Mouse (Mus musculus) hindbrain, embryonic 14.5 days (tissue): ENCODE results near the gene Abcc9. TPM values are rescaled to one million over a fixed set of nuclear protein-coding genes. Genes with fewer than 3 reads are reported as not detected.
A peak's percentile ranks its signal among the peaks of the same experiment; 100 is the strongest.

Source experiments
- ATAC-seq: fragments of 200-750 bp; cut with Nextera tagmentation; 2 replicates; pipeline ENCODE4 v1.8.0; 2017; ENCODE audit warnings: moderate number of reproducible peaks, mild to moderate bottlenecking, moderate TSS enrichment, moderate library complexity; ENCODE audit not compliant: low FRiP score
- DNase-seq: peaks from one replicate; pipeline ENCODE4 v3.0.0-alpha.2; 2015; ENCODE audit warnings: low spot score
- H3K27ac ChIP-seq: fragments of 300-500 bp; sonication (generic); 2 replicates; pipeline ENCODE4 v1.5.1; 2014; ENCODE audit warnings: mild to moderate bottlenecking, moderate library complexity
- H3K27me3 ChIP-seq: fragments of 300-500 bp; sonication (generic); 2 replicates; pipeline ENCODE4 v1.6.1; 2014; ENCODE audit warnings: mild to moderate bottlenecking, low read length, mixed read lengths; ENCODE audit not compliant: control insufficient read depth, insufficient read depth
- H3K36me3 ChIP-seq: fragments of 300-500 bp; sonication (generic); replicated peaks from 2 replicates; pipeline ENCODE4 v1.6.1; 2014; ENCODE audit not compliant: control insufficient read depth, insufficient read depth
- H3K4me1 ChIP-seq: fragments of 300-500 bp; sonication (generic); replicated peaks from 2 replicates; pipeline ENCODE4 v1.6.1; 2014; ENCODE audit warnings: antibody characterized with exemption, low read length, mixed read lengths; ENCODE audit not compliant: control insufficient read depth, insufficient read depth
- H3K4me2 ChIP-seq: fragments of 300-500 bp; sonication (generic); replicated peaks from 2 replicates; pipeline ENCODE4 v1.6.1; 2014; ENCODE audit warnings: mild to moderate bottlenecking, moderate library complexity
- H3K4me3 ChIP-seq: fragments of 300-500 bp; sonication (generic); replicated peaks from 2 replicates; pipeline ENCODE4 v1.5.1; 2014; ENCODE audit warnings: mild to moderate bottlenecking, low read length
- H3K9ac ChIP-seq: fragments of 300-500 bp; sonication (generic); 2 replicates; pipeline ENCODE4 v1.6.1; 2014
- H3K9me3 ChIP-seq: fragments of 300-500 bp; sonication (generic); 2 replicates; pipeline ENCODE4 v1.6.1; 2016; ENCODE audit warnings: low read length; ENCODE audit not compliant: control insufficient read depth
- WGBS: fragments of 180-500 bp; shearing (Covaris S2); extraction: QIAGEN DNeasy Blood & Tissue Kit; methylation state at CpG from one replicate; pipeline ENCODE4 v1.1.7; 2014; 5-methylcytosine and 5-hydroxymethylcytosine counted together
- polyA plus RNA-seq: library from polyadenylated mRNA; unstranded; fragments of >200 nt; fragmentation: Nextera tagmentation; extraction: Ambion mirVana; gene quantifications from 2 replicates; pipeline ENCODE4 v1.2.1, GENCODE M21; 2014

Abcc9 gene
- polyA plus RNA-seq, 1 experiment from 2014 or later = 4.9 TPM

DNA sequence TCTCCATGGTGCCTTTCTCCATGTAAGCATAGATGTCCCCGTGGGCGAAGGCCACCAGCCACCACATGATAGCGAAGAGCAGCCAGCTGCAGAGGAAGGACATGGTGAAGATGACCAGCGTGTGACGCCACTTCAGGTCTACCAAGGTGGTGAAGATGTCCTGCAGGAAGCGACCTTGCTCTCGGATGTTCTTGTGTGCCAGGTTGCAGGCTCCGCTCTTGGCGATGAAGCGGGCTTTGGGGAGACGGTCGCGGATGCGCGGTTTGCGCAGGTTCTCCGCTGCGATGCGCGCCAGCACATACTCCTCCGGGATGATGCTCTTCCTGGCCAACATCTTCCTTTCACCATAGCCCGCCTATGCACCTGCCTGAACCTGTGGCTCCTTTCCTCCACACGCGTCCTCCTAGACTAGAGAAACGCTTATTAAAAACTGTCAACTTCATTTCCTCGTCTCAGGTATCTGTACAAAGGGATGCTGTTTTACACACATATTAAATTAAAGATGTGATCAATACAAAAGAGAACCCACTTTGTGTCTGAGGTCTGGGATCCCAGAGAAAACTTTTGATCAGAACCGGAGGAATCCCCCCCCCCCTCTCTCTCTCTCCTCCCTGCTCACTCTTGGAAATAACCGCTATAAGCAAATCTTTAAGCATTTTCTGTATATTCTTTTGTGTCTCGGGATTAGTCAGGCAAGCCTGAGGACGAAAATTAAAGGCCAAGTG, 131.9 kb downstream of the Abcc9 start:
- H3K9ac ChIP-seq = no peak overlapping the region; the same call in 1 of the 2 replicates
- H3K36me3 ChIP-seq = no peaks in the 10 kb centered on the region
- peaks cover 20% of the 10 kb centered on the region for H3K4me1 ChIP-seq
- DNase-seq = peak; percentile 33
- H3K4me2 ChIP-seq = peak overlapping the region; percentile 97
- no peak overlapping the region for H3K27ac ChIP-seq
- no peaks in the 10 kb centered on the region for H3K9me3 ChIP-seq
- ATAC-seq = no peak
- H3K27me3 ChIP-seq = peaks cover 64% of the 10 kb centered on the region
- peak overlapping the region; percentile 44 for H3K4me3 ChIP-seq
- 6% methylated on average over 30 of the region's 30 CpGs for WGBS

- no peak overlapping the region for H3K9ac ChIP-seq
- no peaks in the 10 kb centered on the region for H3K9me3 ChIP-seq
- H3K27me3 ChIP-seq = peaks cover 64% of the 10 kb centered on the region
- DNase-seq = no peak
- no peak overlapping the region for H3K4me3 ChIP-seq
- 38% methylated on average over 7 of the region's 7 CpGs for WGBS
- peaks cover 20% of the 10 kb centered on the region for H3K4me1 ChIP-seq
- 0 out of 2 replicates have a peak overlapping the region, but pooled peaks have one; percentile 4 for H3K4me2 ChIP-seq
- no peak for ATAC-seq
- H3K27ac ChIP-seq = no peak overlapping the region
- H3K36me3 ChIP-seq = no peaks in the 10 kb centered on the region
Measured at GRCm38 (mm10) chr6:142568713-142569357, 133.3 kb downstream of the Abcc9 start.

DNA sequence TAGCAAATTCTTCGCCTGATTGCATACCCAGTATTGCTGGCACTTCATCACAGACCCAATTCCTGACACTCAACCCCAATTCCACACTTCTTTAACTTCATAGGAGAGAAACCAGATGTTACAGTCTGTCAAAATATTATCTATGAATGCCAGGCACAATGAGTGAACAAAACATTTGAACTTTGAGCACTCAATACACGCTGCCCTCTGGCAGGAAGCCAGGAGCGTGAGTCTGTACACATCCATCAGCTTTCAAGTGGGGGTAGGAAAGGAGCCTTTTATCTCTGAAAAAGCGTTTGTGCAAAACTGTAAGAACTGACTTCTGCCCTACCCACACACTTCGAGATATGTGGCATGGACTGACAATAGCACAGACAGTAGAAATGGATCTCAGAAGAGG, 134.7 kb downstream of the Abcc9 start:
- no peaks in the 10 kb centered on the region for H3K36me3 ChIP-seq
- H3K9me3 ChIP-seq = no peaks in the 10 kb centered on the region
- no peak overlapping the region for H3K9ac ChIP-seq
- no peak overlapping the region for H3K4me2 ChIP-seq
- no peak for DNase-seq
- peaks cover 20% of the 10 kb centered on the region for H3K4me1 ChIP-seq
- H3K4me3 ChIP-seq = no peak overlapping the region
- H3K27me3 ChIP-seq = peaks cover 57% of the 10 kb centered on the region
- 42% methylated on average over 5 of the region's 5 CpGs for WGBS
- H3K27ac ChIP-seq = no peak overlapping the region
- no peak for ATAC-seq

DNA sequence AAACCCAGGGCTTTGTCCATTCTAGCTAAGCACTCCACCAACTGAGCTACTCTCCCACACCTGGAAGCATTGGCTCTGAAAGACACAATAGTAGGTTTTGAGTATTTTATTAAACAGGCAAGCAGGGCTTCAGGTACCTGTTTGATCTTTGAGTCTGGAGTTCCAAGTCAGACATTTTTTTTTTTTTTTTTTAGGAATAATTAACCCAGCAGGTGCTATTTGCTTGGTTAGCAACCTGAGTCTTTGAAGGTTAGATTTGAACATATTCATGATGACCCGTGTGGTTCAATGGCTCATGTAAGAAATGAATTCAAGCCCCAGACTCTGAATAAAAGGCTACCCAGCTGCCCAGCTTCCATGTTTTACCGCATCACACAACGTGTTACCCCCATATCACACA, 137.4 kb downstream of the Abcc9 start:
- Histone ChIP-seq H3K27me3 (peaks cover 30% of the 10 kb centered on the region), H3K36me3 (no peaks in the 10 kb centered on the region), H3K9ac (no peak overlapping the region), H3K4me1 (no peaks in the 10 kb centered on the region), H3K4me2 (no peak overlapping the region), H3K4me3 (no peak overlapping the region), H3K27ac (no peak overlapping the region), H3K9me3 (no peaks in the 10 kb centered on the region)
- no peak for DNase-seq
- WGBS = 94% methylated on average over 3 of the region's 3 CpGs
- ATAC-seq = no peak

DNA sequence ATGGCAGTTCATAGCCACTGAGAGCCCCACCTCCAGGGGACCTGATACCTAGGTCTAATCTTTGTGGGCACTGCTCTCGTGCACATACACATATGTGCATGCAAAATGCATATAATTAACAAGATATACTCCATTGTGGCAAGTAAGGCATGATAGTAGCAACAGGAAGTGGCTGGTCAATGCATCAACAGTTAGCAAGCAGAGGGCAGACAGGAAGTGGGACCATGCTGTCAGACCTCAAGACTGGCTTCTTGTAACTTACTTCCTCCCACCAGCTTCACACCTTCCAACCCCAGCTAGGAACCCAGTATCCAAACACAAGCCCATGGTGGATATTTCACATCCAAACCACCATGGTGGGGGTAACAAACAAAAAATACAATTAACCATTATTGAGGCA, 141.0 kb downstream of the Abcc9 start:
- whole genome bisulfite sequencing = 78% methylated on average over 1 of the region's 1 CpGs
- no peak for ATAC-seq
- Histone ChIP-seq H3K9ac (no peak overlapping the region), H3K36me3 (no peaks in the 10 kb centered on the region), H3K27ac (no peak overlapping the region), H3K4me1 (no peaks in the 10 kb centered on the region), H3K4me3 (no peak overlapping the region), H3K9me3 (no peaks in the 10 kb centered on the region), H3K27me3 (peaks cover 6% of the 10 kb centered on the region; the same call in 1 of the 2 replicates), H3K4me2 (no peak overlapping the region)
- DNase-seq = no peak

DNA sequence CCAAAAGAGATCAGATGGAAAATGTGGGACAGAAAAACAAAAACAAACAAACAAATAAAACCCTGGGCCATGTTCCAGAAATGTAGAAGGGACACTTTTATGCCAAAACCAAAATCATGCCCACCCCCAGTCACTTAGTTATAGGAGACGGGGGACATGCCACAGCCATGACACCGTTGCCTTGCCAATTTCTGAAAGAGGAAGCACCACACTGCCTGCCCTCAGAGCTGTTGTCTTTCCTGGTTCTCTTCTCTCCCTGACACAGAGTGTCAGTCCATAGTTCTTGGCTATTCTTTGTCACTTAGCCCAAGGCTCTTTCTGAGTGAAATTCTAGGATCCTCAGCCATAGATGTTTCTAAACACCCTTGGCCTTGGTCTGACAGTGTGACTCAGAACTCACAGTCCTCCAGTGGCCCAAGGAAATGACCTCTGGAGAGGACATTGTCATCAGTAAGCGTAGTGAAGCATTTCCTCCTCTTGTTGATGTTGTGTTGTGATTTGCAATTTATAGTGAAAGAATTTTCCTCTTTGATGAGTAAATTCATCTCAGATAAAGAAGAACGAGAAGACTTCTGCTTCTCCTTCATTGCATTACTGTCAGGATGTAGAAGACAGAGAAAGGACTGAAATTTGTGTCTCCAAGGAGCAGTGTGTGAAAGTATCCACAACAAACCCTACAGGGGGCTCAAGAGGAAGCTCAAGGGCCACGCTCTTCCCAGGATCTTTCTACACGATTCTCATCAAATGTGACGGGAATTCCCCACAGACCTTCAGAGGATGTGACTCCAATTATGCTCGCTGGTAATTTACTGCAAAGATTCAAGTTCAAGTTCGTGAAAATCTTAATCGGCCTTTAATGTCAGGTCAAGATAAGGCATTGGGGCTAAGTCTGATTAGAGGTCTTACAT, 143.1 kb downstream of the Abcc9 start:
- H3K4me1 ChIP-seq = no peaks in the 10 kb centered on the region
- no peak overlapping the region for H3K4me2 ChIP-seq
- H3K27ac ChIP-seq = no peak overlapping the region
- DNase-seq = no peak
- 80% methylated on average over 10 of the region's 10 CpGs for WGBS
- no peak overlapping the region for H3K9ac ChIP-seq
- ATAC-seq = no peak
- H3K27me3 ChIP-seq = no peaks in the 10 kb centered on the region
- no peak overlapping the region for H3K4me3 ChIP-seq
- H3K9me3 ChIP-seq = no peaks in the 10 kb centered on the region
- H3K36me3 ChIP-seq = no peaks in the 10 kb centered on the region

DNA sequence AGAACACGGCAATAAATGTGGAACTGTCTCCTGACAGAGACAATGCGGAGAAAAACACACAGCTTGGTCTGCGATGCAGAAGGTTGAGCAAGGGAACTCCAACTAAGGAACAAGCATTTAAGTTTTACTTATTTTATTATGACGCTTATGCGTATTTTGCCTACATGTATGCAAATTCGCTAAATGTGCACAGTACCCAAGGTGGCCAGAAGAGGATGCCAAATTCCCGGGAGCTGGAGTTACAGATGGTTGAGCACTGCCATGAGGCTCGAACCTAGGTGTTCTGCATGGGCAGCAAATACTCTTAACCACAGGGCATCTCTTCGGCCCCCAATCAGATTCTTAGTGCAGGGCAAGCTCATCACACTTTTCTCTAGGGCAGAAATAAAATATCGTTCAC, 144.0 kb downstream of the Abcc9 start:
- Histone ChIP-seq H3K36me3 (no peaks in the 10 kb centered on the region), H3K27me3 (no peaks in the 10 kb centered on the region), H3K4me3 (no peak overlapping the region), H3K4me2 (no peak overlapping the region), H3K4me1 (no peaks in the 10 kb centered on the region), H3K9me3 (no peaks in the 10 kb centered on the region), H3K27ac (no peak overlapping the region), H3K9ac (no peak overlapping the region)
- DNase-seq (no peak), ATAC-seq (no peak)
- 83% methylated on average over 10 of the region's 10 CpGs for WGBS

DNA sequence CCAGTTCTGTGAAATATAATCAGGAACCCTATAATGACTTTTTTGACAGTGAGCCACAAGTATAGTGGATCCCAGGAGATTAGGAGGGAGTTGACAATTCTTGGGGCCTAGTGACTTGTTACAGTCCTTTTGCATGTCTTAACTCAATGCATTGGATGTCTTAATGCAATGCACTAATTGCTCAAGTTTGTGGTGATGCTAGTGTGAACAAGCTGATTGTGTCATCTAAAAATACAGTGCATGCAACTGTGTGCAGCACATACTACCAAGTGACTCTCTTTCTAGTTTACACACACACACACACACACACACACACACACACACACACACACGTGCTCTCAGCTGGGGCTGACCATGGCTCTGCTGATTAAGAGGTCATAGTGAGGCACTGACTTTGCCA, 146.1 kb downstream of the Abcc9 start:
- Histone ChIP-seq H3K9me3 (no peaks in the 10 kb centered on the region), H3K4me1 (no peaks in the 10 kb centered on the region), H3K9ac (no peak overlapping the region), H3K27ac (no peak overlapping the region), H3K4me2 (no peak overlapping the region), H3K27me3 (no peaks in the 10 kb centered on the region), H3K36me3 (no peaks in the 10 kb centered on the region), H3K4me3 (no peak overlapping the region)
- 67% methylated on average over 1 of the region's 1 CpGs for WGBS
- ATAC-seq (no peak), DNase-seq (no peak)

DNA sequence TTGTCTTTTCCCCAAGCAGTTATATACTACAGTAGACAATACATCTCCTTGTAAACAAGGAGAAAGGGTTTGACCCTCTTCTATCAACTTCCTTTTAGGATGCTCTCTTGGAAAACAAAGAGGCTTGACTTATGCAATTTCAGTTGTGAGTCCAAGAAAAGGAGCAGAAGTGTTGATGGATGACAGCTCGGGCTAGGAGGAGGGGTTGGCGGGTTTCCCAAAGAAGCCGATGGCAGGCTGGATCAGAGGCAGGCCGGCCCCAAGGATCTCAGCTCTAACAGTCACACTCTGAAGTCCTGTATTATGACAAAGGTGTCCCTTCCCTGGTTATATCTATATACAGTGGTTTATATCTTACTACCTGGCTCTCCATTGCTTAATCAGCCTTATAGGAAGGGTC, 150.6 kb downstream of the Abcc9 start:
- DNase-seq (no peak), ATAC-seq (no peak)
- no peak overlapping the region for H3K4me3 ChIP-seq
- H3K4me2 ChIP-seq = no peak overlapping the region
- no peaks in the 10 kb centered on the region for H3K36me3 ChIP-seq
- no peak overlapping the region for H3K9ac ChIP-seq
- H3K27ac ChIP-seq = no peak overlapping the region
- H3K4me1 ChIP-seq = no peaks in the 10 kb centered on the region
- H3K27me3 ChIP-seq = no peaks in the 10 kb centered on the region
- WGBS = 67% methylated on average over 4 of the region's 4 CpGs
- no peaks in the 10 kb centered on the region for H3K9me3 ChIP-seq
